Mouse (Mus musculus) cerebellum, postnatal 25 days (tissue): ENCODE data around the gene Nmb.

Source experiments
- DNase-seq, 2 experiments: peaks; one replicate each; pipeline ENCODE4 v3.0.0; 2021; ENCODE audit warnings: mixed read lengths in 2 of 2

Gene Nmb

GRCm38 (mm10) chr7:80897134-80897533, 7.7 kb downstream of the Nmb start:
- DNase-seq: no peak

DNA sequence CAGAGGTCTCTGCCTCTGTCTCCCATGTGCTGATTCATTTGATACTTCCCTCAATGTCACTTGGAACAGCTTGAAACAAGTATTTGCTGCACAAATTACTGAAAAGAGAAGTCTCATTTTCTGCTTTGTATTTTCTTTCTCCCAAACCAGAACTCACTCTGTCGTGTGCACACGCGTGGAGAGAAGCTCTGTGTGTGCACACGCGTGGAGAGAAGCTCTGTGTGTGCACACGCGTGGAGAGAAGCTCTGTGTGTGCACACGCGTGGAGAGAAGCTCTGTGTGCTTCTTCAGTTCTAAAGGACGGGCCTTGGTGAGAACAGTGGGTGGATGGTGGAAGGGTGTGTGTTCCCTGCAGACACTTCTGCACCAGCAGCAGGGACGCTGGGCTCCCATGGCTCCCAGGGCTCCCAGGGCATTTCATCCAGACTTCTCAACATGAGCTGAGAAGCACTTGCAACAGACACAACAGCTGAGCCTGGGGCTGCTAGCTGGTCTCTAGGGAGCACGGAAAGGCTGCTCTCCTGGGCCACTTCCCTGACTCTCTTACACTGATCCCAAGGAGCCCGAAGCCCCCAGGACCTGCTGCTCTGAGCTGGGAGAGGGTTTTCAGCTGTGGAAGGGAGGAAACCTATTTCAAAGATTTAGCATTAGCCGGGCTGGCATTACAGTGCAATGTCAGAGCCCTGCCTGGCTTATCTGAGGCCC, 9.9 kb downstream of the Nmb start:
- no peak for DNase-seq

DNA sequence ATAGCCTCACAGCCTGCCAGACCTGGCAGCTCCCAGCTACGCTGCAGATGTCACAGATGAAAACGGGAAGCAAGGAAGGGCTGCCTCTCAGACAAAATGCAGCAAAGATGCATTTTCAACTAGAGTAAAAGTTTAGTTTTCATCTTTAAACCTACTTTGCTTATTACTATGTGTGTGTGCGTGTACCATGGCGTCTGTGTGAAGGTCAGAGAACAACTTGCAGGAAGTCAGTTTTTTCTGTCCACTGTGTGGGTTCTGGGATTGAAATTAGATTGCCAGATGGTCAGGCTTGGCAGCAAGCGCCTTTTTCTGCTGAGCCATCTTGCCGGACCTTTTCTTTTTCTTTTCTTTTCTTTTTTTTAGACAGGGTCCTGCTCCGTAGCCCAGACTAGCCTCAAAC, 10.7 kb downstream of the Nmb start:
- DNase-seq: peak; percentile 63 to 68

- peak; percentile 44 to 65 for DNase-seq
Observed at GRCm38 (mm10) chr7:80893753-80894129, 11.1 kb downstream of the Nmb start.

DNA sequence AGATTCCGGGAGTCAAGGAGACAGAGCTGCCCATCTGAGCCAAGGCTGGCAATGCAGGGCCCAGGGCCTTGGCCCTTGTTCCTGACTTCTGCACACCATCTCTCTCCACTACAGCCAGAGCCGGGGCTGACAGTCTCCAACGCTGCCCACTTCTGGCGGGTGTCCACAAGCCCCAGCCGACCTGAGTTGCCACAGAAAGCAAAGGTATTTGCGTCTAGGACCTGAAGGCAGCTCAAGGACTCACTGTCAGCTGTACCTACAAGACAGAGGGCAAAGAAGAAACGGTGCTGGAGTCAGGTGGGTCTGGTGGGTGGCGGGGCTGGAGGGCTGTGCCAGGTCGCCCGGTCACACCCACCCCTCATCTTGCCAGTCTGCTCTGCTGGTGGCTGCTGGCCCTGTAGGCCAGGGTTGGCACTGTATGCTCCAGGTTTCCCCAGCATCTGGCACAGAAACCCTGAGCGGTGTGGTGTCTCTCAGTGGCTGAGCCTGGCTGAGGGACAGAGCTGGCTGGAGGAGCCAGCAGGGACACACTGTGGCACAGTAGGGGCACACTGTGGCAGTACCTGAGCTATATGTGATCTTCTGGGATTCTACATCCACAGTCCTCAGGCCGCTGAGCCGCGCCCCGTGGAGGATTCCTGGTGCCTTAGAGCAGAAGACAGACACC, 11.7 kb downstream of the Nmb start:
- DNase-seq: peak; percentile 63 to 67

- no peak for DNase-seq
Observed at GRCm38 (mm10) chr7:80889841-80890241, 15.0 kb downstream of the Nmb start.

- peak in 1 of 2 experiments; percentile 36 for DNase-seq
Observed at GRCm38 (mm10) chr7:80889021-80889511, 15.8 kb downstream of the Nmb start.

DNA sequence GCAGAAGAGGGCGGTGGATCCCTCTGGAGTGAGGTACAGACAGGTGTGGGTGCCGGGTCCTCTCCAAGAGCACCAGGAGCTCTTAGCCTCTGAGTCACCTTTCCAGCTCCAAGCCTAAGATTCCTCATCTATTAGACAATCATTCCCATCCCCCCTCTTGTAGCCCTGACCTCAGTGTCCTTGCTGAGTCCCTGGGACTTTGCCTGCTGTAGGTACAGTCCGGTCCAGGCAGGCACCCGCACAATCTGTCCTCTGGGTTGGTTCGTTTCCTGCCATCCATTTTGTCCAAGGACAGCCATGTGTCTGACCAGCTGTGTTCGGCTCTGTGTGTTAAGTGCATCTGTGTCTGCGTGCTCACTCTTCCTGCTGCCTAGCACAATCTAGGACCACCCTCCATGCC, 16.3 kb downstream of the Nmb start:
- DNase-seq: no peak

DNA sequence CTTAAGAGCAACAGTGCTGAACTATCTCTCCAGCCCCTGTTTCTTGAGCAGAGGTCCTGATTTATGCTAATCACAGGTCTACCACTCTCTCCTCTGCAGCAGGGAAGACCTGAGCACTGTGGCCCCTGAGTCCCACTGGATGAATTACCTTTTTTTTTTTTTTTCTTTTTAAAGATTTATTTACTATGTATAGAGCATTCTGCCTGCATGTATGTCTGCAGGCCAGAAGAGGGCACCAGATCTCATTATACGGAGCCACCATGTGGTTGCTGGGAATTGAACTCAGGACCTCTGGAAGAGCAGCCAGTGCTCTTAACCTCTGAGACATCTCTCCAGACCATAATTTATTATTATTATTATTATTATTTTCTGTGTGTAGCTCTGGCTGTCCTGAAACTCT, 19.2 kb downstream of the Nmb start:
- no peak for DNase-seq

GRCm38 (mm10) chr7:80882830-80883505, 21.9 kb downstream of the Nmb start:
- DNase-seq: peak; percentile 65 to 76

GRCm38 (mm10) chr7:80875727-80876126, 29.1 kb downstream of the Nmb start:
- no peak for DNase-seq

- no peak for DNase-seq
Observed at GRCm38 (mm10) chr7:80873631-80874030, 31.2 kb downstream of the Nmb start.

DNA sequence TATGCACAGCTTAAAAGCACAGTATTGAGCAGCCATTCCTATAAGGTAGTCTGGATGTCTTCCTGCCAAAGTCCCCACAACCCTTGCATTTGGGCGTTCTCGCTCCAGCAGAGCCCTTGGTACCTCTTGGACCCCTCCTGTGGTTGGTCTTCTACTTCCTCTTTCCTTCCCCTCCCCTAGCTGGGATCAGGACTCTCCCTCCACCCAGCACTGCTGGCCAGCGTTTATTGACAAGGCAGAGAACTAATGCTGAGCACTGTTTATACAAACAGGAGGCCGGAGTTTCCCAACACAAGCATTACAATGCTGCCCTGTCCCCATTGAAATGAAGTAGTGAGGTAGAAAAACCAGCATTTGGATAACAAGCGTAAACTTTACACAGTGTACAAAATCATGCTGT, 31.8 kb downstream of the Nmb start:
- DNase-seq: no peak

DNA sequence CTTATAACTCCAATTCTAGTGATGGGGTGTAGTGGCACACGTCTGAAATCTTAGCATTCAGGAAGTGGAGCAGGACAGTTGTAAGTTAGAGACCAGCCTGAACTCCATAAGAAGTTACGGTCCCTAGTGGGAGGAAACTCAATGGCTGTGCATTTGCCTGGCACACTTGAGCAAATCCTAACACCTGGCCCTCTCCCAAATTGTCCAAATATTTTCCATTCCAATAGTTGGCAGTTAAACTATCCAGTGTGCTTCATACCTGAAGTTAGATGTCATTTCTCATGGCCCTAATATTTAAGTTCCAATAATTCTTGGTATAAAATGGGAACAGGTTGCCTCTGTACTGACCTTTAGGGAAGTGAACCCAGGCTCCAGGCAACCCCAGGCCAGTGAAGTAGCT, 36.2 kb downstream of the Nmb start:
- DNase-seq: no peak

DNA sequence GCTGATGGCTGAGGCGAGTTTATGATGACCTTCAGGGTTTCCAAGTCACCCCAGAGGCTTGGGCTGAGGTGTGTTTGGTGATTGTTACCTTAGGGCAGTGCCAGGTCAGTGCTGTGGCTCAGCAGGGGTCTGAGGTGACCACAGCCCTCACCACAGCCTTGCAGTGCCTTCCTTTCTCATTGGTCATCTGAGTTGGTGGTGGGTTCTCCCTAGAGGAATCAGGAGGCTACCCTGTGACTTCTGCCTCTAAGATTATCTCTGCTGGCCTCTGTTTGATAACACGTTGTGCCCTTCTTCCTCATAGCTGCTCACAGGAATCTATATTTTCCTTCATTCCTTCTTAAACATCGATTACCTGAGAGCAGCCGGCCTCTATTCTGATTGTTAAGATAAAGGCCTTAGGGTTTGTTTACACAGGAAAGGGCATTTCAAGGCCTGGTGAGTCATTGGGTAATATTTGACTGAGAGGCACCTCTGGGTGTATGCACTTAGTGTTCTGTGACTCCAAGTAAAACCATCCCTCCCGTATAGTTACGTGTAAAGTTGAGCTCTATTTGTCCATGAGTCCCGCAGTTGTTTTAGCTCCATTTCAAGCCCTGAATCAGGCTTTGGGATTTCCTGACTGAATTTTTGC, 38.2 kb downstream of the Nmb start:
- no peak for DNase-seq

GRCm38 (mm10) chr7:80865521-80865920, 39.4 kb downstream of the Nmb start:
- DNase-seq: no peak

GRCm38 (mm10) chr7:80864831-80865230, 40.0 kb downstream of the Nmb start:
- DNase-seq: no peak

DNA sequence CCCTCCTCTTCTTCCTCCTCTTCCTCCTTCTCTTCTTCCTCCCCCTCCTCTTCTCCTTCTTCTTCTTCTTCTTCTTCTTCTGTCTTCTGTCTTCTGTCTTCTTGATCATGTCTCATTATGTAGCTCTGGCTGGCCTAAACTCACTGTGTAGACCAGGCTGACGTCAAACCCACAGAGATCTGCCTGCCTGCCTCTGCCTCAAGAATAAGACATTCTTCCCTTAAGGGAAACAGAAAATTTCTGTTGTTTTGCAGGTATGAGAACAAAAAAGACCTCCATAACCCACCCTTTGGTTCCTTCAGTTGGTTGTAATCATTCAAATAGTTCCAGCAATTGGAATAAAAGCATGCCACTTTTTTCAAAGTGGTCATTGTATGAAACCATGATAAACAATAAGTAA, 40.7 kb downstream of the Nmb start:
- no peak for DNase-seq

DNA sequence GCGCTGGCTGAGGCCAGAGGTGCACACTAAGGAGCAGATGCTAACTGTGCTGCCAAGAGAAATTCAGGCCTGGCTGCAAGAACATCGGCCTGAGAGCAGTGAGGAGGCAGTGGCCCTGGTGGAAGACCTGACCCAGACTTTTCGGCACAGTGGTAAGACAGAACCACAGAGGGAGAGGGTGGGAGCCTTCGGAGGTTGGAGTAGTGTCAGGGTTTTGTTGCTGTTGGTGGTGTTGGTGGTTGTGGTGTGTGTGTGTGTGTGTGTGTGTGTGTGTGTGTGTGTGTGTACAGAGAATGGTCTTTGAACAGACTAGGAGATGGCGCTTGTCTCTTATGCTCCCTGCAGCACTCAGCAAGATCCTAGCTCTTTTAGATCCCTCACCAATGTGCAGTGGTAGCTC, 41.4 kb downstream of the Nmb start:
- no peak for DNase-seq

GRCm38 (mm10) chr7:80862475-80862874, 42.4 kb downstream of the Nmb start:
- DNase-seq: no peak

DNA sequence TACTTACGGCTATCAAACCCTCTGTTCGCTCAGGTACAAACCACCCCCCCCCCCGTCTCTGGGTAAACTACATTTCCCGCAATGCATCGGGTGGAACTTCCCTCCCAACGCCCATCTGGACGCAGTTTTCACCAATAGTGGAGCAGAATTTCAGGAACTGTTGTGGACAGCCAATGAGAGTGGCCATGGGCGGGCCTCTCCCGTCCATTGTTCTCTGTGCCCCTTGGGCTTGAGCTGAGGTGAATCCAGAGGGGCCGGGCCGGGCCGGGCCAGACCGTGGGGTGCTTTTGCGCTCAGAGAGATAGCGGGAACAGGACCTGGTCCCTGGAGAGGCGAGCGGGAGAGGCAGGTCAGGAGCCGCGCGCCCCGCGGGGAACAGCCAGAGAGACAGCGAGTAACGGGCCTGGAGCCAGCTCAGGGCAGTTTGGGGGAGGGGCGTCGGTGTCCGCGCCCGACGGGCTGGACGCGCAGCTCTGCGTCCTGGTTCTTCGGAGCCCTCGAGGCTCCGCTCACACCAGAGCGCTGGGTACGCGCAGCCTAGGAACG, 44.1 kb downstream of the Nmb start, which contains the start of gene Zscan2:
TSS of gene Zscan2 (plus strand) at position 192 of the 546 bp plus-strand sequence.
- DNase-seq: peak; percentile 90

GRCm38 (mm10) chr7:80860227-80860626, 44.6 kb downstream of the Nmb start:
- peak; percentile 49 to 61 for DNase-seq

DNA sequence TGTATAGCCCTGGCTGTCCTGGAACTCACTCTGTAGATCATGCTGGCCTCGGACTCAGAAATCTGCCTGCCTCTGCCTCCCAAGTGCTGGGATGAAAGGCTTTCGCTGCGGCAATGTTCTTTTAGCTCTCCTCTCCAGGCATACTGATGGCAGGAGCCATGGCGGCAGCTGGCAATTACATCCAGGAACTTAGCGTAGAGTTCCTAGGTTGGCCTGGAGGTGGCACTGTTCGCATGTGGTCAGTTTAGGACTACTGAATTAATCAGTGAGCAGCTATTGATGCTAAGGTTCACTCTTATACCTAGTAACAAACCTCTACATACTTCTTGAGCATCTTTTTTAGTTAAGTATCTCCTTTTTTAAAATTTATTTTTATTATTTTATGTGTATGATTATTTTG, 47.7 kb downstream of the Nmb start:
- DNase-seq: peak; percentile 84 to 90
